Mouse (Mus musculus) natural killer cell, adult 2 months (primary cell): ENCODE data around the gene Elmsan1.
"Not testable (repeated sequence)": the region's sequence is repeated elsewhere in the genome, so short reads cannot be mapped to it uniquely, and the experiment has no call there.

Experiments used
- DNase-seq, 2 experiments: peaks; one replicate each; pipeline ENCODE4 v3.0.0; 2022; ENCODE audit warnings: low spot score in 2 of 2

Gene Elmsan1

DNA sequence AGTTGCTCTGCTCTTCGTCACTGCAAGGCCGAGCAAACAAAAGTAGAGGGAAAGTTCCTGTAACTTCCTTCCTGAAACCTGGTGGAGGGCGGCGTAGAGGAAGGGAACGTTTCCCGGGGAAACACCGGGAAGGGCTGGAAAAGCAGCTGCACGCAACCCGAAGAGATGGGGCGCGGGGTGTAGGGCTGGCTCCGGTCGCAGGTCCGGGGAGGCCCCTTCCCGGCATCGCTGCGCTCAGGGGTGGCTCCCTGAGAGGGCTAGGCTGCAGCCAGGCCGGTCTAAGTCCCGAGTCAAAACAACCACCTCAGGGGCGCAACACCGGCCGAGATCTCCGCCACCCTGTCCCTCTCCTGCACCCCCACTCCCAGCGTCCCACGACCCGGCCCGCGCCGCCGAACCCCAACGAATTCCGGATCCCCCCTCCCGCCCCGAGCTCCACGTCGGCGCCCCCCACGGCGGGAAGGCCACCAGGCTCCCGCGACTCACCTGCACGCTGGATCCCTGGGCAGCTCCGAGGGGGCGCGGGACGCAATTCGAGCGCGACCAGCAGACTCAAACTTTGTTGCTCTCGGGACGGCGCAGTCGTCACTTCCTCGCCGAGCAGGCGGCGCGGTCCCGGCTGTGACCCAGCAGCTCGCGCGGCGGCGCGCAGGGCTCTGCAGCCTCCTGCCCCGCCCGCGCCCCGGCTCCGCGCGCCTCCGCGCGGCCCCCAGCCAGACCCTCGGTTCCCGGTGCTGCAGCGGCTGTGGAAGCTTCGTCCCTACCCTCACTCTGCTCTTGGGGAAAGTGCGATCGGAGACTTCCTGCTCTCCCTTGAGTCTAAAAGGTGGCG lies at the start of gene Elmsan1:
TSS of gene Elmsan1 (minus strand) at position 593 of the 832 bp plus-strand sequence.
- DNase-seq, result peak; percentile 46 to 78

DNA sequence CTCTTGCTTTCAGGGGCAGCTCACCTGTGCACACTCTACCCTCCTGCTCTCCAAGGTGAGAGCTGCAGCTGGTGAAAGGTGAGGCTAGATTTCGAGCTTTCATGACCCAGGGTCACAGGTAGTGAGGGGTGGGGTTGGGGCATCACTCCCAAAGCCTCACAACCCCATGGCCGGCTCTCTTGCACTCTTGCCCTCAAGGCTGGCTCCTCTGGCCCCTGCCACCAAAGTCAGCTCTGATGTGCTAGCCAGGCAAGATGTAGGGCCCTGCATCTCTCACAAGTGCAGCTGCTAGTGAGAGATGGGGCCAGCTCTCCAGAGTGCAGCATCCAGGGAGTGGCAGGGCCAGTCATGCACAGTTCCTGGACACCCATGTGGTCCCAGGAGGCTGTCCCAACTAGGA lies 48.6 kb upstream of the Elmsan1 start:
- DNase-seq, result no peak

DNA sequence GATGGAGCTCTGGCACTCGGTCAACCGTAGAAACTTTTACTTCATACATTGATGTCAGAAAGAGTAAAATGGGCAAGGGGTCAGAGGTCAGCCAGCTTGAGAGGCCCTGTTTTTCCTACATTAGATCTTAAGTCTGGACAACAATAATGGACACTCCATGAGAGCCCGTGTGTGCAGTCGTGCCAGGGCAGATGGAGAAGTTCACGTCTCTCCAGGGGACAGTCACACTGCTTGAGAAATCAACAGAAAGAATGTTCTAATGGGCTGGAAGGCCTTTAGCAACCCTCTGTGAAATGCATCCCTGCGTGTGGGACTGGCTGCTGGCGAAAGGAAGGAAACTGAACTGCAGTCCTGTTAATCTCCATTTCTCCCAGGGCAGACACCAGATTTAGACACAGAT lies 41.7 kb upstream of the Elmsan1 start:
- DNase-seq, result no peak

DNA sequence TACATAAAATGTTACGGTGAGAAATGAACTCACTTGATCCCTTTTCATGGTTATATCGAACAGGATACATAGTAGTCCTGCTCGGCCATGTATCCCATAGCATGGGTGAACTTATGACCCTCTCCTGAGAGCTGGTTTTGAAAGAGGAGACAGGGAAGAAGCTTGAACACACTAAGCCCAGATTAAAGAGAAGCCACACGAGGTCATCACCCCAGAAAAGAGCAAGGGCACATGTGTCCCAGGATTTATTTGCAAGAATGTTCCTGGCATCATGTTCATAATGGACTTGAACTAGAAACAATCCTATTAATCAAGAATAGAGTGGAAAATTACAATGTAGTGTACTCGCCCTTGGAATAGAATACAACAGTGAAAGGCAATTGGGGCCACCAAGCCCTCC lies 36.2 kb upstream of the Elmsan1 start:
- no peak for DNase-seq

DNA sequence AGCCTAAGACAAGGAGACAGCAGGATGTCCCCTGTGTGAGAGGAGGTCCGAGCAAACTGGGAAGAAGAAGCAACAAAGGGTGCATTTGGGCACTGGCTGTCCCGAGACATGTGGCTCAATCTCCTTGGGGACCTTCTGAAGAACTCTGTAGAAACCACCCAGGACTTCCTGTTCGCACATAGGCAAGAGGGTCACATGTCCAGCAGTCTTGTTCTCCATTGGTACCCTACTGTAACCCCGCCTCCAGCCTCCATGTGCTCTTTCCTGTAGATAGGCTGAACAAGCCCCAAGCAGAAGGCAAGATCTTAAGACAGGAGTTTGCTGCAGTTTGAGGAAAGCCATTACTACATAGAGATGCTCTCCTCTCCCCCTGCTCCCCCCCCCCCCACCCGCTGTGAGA lies 34.1 kb upstream of the Elmsan1 start:
- DNase-seq, result peak in 1 of 2 experiments; percentile 69

DNA sequence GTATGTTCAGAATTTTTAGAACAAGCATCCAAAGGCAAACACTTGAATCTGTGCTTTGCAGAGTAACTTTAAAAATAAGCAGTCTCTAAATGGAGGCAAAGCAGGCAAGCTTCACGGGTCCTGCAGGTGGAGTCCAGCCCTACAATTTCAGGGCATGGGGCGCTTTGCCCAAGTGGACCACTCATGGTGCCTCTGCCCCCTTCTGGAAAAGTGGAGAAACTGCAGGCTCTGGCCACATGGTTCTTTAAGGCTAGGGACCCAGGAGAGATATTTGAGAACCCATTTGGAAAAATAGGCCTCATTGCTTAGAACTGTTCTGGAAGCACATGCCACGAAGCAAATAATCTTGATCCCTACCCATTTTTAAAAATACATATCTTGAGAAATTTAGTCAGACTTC lies 30.5 kb upstream of the Elmsan1 start:
- DNase-seq, result peak; percentile 78 to 80

DNA sequence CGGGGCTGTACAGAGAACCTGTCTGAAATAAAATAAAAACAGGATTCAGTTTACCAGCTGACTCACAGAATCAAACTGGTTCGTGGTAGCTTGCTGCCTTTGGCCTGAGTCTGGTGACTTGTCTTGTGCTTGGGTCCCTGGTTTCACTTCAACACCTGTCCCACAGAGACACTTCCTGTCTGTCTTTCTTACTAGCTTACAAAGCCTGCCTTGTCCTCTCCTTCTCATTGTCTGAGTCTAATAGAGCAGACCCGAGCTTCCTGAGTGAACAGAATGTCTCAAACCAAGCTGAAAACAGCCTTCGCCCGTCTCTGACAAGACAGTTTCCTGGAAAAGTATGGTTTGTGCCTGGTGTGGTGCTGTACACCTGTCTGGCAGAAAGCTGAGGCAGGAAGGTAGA lies 27.0 kb upstream of the Elmsan1 start:
- DNase-seq, result peak; percentile 81 to 86

DNA sequence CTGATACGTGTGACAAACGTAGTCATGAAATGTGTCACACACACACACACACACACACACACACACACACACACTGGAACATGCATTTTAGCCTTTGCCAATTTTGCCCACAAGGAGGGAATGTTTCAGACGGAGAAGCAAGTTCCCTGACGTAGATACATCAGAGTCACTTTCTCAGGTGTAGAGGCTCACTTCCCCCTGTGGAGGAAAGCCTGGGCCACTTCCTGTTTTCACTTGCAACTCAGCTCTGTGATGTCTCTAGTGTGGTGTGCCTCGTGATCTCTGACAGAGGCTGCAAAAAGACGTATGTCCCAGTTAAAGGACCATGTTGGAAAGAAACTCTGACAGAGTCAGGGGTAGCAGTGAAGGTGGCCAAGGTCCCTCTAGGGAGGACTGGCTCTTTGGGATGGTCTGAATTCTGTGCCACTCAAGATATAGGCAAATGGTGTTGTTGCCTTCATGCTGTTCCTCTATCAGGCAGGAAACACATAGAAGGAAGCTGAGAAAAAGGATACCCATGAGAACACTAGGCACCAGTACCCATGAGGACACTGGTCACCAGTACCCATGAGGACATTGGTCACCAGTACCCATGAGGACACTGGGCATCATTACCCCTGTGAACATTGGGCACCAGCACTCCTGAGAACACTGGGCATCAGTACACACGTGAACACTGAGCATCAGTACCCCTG lies 24.5 kb upstream of the Elmsan1 start:
- DNase-seq, result peak; percentile 91 to 94

DNA sequence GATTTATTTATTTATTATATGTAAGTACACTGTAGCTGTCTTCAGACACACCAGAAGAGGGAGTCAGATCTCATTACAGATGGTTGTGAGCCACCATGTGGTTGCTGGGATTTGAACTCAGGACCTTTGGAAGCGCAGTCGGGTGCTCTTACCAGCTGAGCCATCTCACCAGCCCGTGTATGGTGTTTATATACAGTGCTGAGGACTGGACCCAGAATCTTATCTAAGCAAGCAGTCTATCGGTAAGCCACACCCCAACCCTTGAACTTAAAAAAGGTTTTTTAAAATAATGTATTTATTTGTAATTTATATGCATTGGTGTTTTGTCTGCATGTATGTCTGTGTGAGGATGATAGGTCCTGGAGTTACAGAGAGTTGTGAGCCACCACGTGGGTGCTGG lies 18.4 kb upstream of the Elmsan1 start:
- not testable (repeated sequence) for DNase-seq

DNA sequence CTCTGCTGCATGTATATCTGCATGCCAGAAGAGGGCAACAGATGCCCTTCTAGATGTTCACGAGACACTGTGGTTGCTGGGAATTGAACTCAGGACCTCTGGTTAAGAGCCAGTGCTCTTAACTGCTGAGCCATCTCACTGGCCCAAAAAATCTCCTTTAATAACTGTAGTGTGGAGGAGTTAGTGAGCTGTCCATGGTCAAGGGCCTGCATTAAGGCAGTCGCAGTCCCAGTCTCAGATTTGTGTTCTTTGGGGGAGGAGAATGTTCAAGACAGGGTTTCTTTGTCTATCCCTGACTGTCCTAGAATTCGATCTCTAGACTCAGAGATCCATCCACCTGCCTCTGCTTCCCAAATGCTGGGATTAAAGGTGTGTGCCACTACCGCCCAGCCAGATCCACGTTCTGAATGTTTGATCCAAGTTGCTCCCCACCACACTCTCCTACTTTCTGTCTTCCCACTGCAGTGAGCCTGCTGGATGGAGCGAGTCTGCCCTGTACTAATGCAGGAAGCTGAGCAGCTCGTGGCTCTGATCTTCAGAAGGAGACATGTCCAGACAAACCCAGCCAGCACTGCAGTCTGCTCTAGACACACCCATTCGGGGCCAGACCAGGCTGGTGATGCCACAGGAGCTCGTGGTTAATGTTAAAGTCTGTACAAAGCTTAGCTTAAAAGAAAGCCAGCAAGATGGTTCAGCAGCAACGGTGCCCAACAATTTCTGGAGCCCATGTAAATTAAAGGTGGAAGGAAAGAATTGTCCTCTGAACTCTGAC lies 17.5 kb upstream of the Elmsan1 start:
- no peak for DNase-seq

DNA sequence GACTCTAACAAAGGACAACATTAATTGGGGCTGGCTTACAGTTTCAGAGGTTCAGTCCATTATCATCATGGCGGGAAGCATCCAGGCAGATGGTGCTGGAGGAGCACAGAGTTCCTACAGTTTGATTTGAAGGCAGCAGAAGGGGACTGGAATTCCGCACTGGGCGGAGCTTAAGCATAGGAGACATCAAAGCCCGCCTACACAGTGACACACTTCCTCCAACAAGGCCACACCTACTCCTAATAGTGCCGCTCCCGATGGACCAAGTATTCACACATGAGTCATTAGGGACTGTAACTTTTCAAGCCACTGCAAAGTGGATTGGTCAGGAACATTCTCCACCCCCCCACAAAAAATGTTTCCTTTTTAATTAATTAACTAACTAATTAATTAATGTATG lies 16.9 kb upstream of the Elmsan1 start:
- DNase-seq, result no peak

DNA sequence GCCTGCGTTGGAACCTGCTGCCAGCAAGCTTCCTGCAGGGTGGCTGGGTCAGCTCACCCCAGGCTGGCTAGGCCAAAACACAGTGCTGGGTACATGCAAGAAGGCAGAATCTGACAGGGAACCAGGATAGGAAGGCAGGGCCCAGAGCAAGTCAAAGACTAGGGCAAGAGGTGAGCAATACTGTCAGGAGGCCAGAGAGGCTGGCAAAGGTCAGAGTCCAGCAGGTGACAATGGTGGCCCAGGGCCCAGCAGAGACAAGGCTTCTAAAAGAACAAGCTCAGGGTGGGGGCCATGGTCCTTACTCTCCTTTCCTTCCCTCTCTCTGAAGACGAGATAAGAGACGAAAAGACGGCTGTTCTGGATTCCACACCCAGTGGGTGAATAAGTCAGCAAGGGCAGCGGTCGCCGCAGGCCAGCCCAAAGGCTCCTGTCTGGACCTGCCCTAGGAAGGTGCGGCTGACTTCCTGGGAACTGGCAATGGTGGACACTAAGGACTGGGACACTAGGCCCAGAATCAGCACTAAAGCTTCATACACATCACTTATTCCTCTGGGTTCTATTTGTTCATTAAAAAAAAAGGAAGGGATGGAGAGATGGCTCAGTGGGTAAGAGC lies 14.9 kb upstream of the Elmsan1 start:
- no peak for DNase-seq

DNA sequence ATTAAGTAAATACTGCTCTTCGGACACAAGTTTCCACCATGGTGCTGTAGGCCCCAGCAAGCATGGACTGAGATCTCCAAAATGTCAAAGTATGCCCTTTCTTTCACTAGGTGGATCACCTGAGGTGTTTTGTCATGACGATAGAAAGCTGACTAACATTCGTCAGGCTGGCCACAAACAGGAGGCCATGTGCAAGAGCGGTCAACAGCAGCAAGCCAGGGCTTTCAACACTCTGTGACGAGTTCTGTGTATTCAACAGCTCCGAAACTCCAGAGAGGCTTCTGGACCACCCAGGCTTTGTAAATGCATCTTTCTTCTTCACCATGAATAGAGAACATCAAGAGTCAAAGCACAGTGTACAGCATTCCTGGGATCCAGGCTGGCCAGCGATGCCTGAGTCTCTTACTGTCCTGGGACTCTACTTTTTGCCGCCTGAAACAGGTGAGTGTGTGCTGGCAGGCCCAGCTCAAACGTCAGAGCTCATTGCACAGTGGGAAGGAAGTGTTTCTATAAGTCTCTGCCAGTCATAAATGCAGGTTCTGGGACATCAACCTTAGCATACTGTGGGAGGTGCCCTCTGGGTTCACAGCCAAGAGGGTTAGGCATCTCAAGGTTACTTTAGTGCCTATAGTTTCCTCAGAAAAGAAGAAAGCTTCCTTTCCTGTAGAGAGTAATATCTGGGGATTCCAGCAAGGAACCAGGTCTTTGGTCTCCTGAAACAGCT lies 7.6 kb upstream of the Elmsan1 start:
- DNase-seq, result no peak

DNA sequence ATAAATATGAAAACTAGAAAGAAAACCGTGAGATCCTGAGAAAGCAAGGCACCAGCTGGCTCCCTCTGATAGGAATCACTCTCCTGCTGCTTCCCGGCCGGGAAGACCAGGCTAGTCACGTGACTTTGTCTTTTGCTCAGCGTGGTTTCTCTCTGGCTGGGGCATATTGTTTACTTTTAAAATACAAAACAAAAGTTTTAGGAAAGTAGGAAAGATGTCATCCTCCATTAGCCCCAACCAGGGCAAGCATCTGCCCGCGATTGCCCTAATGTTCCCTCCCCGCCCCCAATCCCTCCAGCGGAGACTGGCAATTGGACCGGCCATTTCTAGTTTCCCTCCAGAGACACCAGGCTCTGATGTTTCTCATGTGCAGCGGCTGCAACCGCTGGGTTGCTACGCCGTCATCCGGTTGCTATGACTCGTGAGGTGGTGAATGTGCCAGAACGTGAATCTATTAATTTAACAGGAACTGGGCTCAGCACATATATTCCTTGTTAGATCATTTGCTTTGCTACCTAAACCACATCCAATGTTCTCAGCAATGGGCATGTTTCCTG lies 3.8 kb upstream of the Elmsan1 start:
- DNase-seq, result peak; percentile 80 to 85

DNA sequence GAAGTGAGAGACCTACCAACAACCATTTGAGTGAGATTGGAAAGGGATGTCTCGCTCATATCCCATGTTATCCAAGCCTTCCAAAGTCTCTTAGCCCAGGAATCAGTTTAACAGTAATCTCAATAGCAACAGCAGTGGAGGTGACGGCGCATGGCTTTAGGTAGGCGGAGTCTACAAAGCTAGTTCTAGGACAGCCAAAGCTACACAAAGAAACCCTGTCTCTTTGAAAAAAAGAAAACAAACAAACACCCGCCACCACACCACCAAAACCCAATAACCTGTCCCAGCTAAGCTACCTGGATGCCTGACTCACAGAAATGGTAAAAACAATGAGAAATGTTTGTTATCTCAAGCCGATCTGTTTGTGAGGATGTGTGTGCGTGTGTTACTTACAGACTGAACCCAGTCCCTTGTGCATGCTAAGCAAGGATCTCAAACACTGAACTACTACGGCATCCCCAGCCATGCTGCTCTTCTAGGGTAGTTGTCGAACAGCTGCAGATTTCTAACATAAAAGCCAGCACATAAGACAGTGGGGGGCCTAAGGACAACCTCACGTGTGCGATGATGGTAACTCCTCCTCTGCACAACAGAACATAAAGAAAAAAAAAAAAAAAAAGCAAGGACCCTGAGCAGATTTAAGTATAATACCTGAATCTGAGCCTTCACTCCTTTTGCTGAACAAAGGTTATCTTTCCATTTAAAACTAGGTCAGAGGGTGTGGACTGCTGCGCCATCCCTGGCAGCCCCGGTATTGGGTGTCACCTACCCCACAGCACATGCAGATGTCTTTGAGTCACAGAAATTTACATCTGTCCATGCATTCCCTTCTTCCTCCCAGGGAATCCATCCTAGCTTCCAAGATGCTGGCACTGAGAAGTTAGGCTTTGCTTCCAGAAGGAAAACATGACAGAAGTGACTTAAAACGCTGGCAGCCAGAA lies 2.5 kb upstream of the Elmsan1 start:
- no peak for DNase-seq

DNA sequence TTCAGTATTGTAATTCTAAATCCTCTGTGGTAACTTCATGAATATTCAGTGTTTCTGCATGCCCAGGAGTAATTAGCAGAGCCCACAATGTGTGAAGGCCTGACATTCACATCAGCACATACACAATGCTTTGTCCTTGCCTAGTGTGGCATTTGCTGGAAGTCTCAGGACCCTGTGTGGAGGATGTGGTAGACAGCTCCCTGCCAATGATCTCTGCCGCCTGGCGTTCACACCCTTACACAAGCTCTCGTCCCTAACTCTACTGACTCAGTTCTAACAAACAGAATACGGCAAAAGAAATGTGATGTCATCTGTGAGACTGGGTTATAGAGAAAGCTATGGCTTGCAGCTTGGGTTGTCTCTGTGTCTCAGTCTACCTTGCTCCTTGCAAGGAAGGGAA lies 1.8 kb upstream of the Elmsan1 start:
- peak in 1 of 2 experiments; percentile 32 for DNase-seq

DNA sequence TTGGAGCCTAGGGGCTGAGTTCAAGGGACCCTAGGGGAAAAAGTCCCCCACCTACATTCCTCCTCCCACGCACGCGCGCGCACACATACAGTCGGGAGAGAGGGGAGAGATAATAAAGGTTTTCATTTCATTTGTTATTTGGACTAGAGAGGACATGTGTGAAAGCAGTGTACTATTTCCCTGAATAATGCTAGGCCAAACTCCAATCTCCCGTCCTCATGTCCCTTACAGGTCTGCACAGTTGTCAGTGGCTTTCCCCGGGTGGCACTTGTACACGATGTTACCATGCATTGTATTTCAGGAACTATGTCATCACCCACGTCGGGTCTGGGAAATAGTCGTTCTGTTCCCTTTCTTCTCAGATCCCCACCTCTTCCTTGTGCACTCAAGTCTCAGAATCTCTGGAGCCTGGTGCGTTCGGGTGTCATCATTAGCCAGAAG lies 460 bp upstream of the Elmsan1 start:
- no peak for DNase-seq

DNA sequence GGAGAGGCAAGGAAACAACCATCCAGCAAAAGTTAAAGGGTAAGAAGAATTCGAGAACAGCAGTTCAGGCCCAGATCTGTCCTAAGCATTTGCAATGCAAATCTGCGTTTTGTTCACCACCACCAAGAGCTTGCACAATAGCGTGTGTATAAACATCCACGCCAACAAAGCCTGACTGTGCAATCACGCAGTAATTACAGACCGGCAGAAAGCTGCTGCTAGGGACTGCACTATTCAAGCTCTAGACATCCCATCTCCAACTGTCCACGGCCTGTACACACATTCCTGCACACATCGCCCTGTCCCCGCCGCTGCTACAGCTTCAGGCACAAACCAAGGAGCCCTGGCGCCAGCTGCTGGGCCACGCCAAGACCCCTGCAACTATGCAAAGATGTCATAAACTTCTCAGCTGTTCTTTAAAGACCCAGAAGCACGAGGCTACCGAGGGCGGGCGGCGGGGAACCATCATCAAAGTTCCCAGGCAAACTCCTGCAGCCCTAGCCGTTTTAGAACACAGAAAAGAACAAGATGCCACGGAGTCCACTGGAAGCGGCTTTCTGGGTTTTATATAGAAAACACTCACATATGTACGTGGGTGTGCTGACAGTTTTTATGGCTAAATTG lies 1.1 kb downstream of the Elmsan1 start:
- DNase-seq, result peak in 1 of 2 experiments; percentile 56

DNA sequence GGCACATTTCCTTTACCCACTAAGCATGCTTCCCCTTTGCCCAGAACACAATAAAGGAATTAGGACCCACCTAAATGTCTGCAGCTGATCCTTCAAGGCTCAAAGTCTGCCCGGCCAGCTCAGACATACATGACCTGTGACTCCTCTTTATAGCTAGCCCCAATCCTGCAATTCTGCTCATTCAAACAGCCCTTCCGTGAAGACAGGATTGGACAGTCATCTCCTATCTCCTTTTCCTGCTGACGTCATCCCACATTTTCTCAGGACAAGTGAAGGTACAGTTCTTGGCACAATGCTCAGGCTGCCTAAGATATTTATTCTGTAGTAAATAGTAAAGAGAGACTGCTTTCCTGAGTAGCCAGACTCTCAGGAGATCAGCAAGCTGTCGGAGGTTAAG lies 1.6 kb downstream of the Elmsan1 start:
- no peak for DNase-seq
